Mouse (Mus musculus) heart, postnatal 25 days (tissue): ENCODE results near the gene Fadd. TPM values are rescaled to one million over a fixed set of nuclear protein-coding genes. Genes with fewer than 3 reads are reported as not detected.
A peak's percentile ranks its signal among the peaks of the same experiment; 100 is the strongest.

Experiments
- DNase-seq: peaks from one replicate; pipeline ENCODE4 v3.0.0; 2022; ENCODE audit warnings: low spot score
- intact Hi-C: fragments of 180-260 bp; cut with DNase I; formaldehyde crosslinking; loops from one replicate; pipeline ENCODE4 v1.15.1; 2025
- total RNA-seq, 2 experiments: library from RNA; stranded (reverse); gene quantifications; 2 replicates each; pipeline ENCODE4 v1.2.3; 2021

Fadd gene
- total RNA-seq, 2 experiments from 2014 or later: 8.2 to 8.6 TPM

DNA sequence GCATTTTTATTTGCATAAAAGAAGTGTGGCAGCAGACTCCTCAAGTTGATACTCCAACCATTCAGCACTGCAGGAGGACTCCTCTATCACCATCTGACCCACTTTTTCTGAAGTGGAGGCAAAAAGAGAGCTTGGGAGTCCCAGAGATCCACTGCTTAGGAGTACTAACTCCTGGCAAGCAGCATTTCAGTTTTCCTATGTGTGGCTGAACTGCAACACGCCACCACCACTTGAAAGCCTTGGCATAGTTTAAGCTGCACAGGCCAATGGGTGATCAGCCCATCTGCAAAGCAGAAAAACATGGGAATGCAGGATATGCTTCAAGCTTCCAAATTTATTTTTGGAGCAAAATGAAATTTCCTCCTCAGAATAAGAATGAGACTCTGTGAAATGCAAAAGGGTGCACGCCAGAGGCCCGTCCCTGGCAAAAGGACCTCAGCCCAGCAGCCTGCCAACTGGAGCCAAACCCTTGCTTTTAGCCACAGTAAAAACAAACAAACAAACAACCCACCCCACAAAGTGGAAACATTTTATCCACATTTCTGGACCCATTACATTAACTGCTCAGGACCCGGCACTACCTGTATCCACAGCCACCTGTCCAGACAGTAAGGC is 44.1 kb downstream of the Fadd start:
- no peak for DNase-seq
- intact Hi-C loops: no loop called here

DNA sequence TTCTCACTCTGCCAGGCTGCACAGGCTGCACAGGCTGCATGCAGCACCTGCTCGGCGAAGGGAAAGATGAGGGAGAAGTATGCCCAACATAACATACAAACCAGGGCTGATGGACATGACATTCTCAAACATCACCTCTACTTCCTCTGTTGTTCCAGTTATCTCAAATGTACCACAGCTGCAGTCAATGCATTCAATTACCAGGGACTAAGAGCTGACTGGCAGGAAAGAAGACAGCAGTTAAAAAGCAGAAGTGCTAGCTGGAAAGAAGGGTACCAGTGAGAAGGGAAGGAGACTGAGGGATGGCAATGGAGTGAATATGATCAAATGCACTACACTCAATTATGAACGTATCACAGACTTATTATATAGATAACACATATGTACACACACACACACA is 45.9 kb downstream of the Fadd start:
- intact Hi-C loops: no loop called here
- DNase-seq: no peak

DNA sequence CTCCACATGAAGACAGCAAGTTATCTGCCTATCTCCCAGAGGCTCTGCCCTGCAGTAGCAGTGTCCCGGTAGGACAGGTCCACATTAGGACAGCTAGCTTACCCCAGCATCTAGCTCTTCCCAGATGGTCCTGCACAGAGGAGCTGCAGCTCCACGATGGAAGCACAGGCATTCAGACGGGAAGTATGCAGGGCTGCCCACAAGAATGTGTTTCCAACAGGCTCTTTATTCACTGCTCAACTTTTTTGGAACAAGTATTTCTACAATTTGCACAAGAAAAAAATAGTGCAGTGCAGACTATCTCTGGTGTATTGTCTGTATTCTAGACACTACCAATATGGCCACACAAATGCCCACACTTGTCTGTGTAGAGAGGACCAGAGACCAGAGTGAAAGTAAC is 47.5 kb downstream of the Fadd start:
- no peak for DNase-seq

DNA sequence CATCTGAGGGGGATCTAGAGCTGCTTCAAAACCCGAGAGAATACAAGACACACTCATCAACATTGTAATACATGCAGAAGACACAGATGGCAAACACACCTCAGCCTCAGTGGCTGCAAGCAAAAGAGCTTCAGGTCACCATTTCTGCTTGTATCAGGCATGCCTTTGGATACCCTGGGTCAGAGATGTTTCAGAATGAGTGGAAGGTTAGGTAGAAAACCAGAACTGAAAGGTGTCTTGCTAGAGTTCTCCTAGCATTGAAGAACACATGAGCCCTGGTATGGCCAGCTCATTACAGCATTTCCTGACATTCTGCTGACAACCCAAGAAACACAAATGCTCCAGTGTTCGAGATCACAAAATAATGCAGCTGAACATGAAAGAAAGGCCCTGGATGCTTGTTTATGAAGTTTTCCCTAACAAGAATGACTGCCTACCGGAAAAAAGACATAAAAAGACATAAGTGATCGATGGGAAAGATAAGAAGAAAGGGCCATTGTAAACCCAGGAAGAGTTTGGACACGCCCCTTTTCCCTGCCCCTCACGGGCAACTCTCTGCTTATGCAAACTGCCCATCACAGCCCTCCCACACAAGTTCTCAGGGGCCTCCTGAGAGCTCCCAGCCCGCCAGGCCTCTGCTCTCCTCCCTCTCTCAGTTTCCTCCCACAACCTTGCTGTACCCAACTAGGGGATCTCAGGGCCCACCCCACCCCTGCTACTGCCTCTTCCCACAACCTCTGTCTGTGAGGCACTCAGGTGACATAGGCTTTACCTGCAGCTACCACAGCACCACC is 50.5 kb downstream of the Fadd start:
- intact Hi-C loops: no loop called here
- DNase-seq: no peak

More for the DNA sequence above, 47.5 kb downstream of the Fadd start:
- intact Hi-C loops: no loop called here

DNA sequence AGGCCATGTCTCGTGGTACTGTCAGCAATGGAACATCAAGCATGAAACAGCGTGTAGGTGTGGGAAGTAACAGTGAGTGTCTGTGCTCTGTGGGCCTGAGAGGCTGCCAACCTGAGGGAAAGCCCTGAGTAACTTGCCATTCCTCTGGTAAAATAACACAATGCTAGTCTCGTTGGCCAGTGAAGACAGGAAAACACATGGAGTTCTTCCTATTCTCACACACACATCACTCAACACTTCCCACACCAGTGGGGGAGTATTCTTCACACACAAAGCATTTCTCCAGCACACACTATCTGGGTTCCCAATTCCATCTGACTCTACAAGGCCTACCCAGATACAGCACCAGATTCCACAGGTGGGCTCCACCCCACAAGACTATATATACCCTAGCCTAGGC is 52.4 kb downstream of the Fadd start:
- intact Hi-C loops: no loop called here
- DNase-seq: no peak

DNA sequence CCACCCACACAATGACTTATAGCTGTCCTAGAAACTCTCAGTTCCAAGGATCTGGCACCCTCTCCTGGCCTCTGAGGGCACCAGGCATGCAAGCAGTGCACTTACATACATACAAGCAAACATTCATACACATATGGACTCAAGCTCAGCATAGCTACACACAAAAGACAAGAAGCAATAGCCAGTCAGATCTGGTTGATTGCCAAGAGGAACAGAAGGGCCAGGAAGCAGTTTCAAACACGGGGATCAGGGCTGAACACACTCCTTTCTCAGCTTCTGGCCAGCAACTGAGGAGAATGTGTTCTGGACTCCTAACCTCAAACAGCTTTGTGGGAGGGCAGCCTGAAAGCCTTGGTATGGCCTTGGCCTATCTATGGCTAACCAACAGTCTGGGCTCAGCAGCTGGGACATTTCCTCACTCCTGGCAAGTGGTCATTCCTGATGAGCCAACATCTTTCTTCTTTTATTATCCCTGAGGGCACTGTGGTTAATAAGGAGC is 54.5 kb downstream of the Fadd start:
- peak; percentile 16 for DNase-seq
- intact Hi-C loops: no loop called here

Other genes with a start within 250 kb of the Fadd start
- gene Cttn, start 111.5 kb downstream of the Fadd start, total RNA-seq: 10 to 100 TPM; 29.5 to 32.4 TPM
- gene Ppfia1, start 28.7 kb downstream of the Fadd start, total RNA-seq: 10 to 100 TPM; 40.3 to 47.7 TPM
- gene Ano1, start 169.5 kb upstream of the Fadd start, total RNA-seq: 10 to 100 TPM; 11.8 to 13.7 TPM